ENCODE assay signal across 9 mouse cellular contexts in genomic region chr10:25359208-25359958, GRCm38 (mm10). TPM values are rescaled to one million over a fixed set of nuclear protein-coding genes. Genes with fewer than 3 reads are reported as not detected.
A peak's percentile ranks its signal among the peaks of the same experiment; 100 is the strongest.
DNase-seq lines count a peak whose midpoint lies in the region; ATAC-seq and TF ChIP-seq lines count a peak whose summit lies in the region.
"Had no signal": no experiment of that assay in that cellular context is flagged by ENCODE, and none has a peak within 500 bp of the region (broad histone marks: within the 10 kb centered on the region; RNA-seq: fewer than 3 reads in every experiment).

Gene Epb41l2, plus strand, starts transcription at chr10:25359798.

- no peaks in the 10 kb centered on the region for H3K27me3 ChIP-seq in embryonic facial prominence, embryonic 13.5 days
- H3K27me3 ChIP-seq in kidney, adult 2 months (replicated peaks; ENCODE audit: control insufficient read depth, insufficient read depth, low read length) = no peaks in the 10 kb centered on the region; the same call in 1 of the 2 replicates
- H3K27me3 ChIP-seq in limb, embryonic 11.5 days (ENCODE audit: control insufficient read depth, insufficient read depth, low read length) = no peaks in the 10 kb centered on the region
- H3K27me3 ChIP-seq in midbrain, embryonic 13.5 days = peaks cover 7% of the 10 kb centered on the region; the same call in 1 of the 2 replicates
- H3K27me3 ChIP-seq in small intestine, adult 2 months (ENCODE audit: control insufficient read depth, insufficient read depth, low read length) = no peaks in the 10 kb centered on the region

- no peak for TF ChIP-seq POLR2A in kidney, adult 2 months (IDR thresholded peaks at IDR 0.05; ENCODE audit: low read depth, low read length)
- peak; percentile 96 for TF ChIP-seq POLR2A in small intestine, adult 2 months (IDR thresholded peaks at IDR 0.05; ENCODE audit: low read depth, low read length)

- no peaks in the 10 kb centered on the region for H3K36me3 ChIP-seq in embryonic facial prominence, embryonic 13.5 days
- H3K36me3 ChIP-seq in kidney, adult 2 months (ENCODE audit: control insufficient read depth, insufficient read depth, low read length) = no peaks in the 10 kb centered on the region
- H3K36me3 ChIP-seq in limb, embryonic 11.5 days (ENCODE audit: control insufficient read depth, insufficient read depth, low read length) = no peaks in the 10 kb centered on the region
- H3K36me3 ChIP-seq in midbrain, embryonic 13.5 days = no peaks in the 10 kb centered on the region
- no peaks in the 10 kb centered on the region for H3K36me3 ChIP-seq in small intestine, adult 2 months (ENCODE audit: control insufficient read depth, insufficient read depth, low read length)
- H3K36me3 ChIP-seq: G1E had no signal

- ATAC-seq in embryonic facial prominence, embryonic 13.5 days (ENCODE audit: insufficient number of reproducible peaks, insufficient read depth, low FRiP score, low TSS enrichment, low read depth) = peak; percentile 87
- peak; percentile 91 for ATAC-seq in limb, embryonic 11.5 days (ENCODE audit: insufficient number of reproducible peaks, low FRiP score, low TSS enrichment, low read depth)
- peak; percentile 96 for ATAC-seq in midbrain, embryonic 13.5 days

- WGBS in embryonic facial prominence, embryonic 13.5 days = 2% methylated on average over 55 of the region's 55 CpGs
- 1% methylated on average over 55 of the region's 55 CpGs for WGBS in kidney, adult 2 months
- WGBS in limb, embryonic 11.5 days = under 1% methylated on average over 53 of the region's 55 CpGs
- under 1% methylated on average over 44 of the region's 55 CpGs for WGBS in midbrain, embryonic 13.5 days
- under 1% methylated on average over 53 of the region's 55 CpGs for WGBS in small intestine, adult 2 months

- H3K27ac ChIP-seq in embryonic facial prominence, embryonic 13.5 days = peak within 1 kb of the TSS; percentile 92
- peak within 1 kb of the TSS; percentile 62 for H3K27ac ChIP-seq in kidney, adult 2 months (ENCODE audit: insufficient read depth, low read depth, low read length)
- H3K27ac ChIP-seq in limb, embryonic 11.5 days (replicated peaks; ENCODE audit: low read depth, low read length) = peak within 1 kb of the TSS; percentile 89
- peak within 1 kb of the TSS; percentile 62 for H3K27ac ChIP-seq in midbrain, embryonic 13.5 days
- H3K27ac ChIP-seq in small intestine, adult 2 months (ENCODE audit: insufficient read depth, low read depth, low read length) = peak within 1 kb of the TSS; percentile 77

- H3K4me1 ChIP-seq in embryonic facial prominence, embryonic 13.5 days = peaks cover 43% of the 10 kb centered on the region
- H3K4me1 ChIP-seq in kidney, adult 2 months (ENCODE audit: control insufficient read depth, insufficient read depth, low read length) = peaks cover 2% of the 10 kb centered on the region; the same call in 1 of the 2 replicates
- peaks cover 16% of the 10 kb centered on the region for H3K4me1 ChIP-seq in limb, embryonic 11.5 days (ENCODE audit: control insufficient read depth, insufficient read depth, low read length)
- H3K4me1 ChIP-seq in midbrain, embryonic 13.5 days (replicated peaks) = peaks cover 13% of the 10 kb centered on the region
- no peaks in the 10 kb centered on the region for H3K4me1 ChIP-seq in small intestine, adult 2 months (ENCODE audit: control insufficient read depth, insufficient read depth, insufficient read length, low read length)

- no peaks in the 10 kb centered on the region for H3K9me3 ChIP-seq in embryonic facial prominence, embryonic 13.5 days
- H3K9me3 ChIP-seq in limb, embryonic 11.5 days (ENCODE audit: control insufficient read depth, low read length) = no peaks in the 10 kb centered on the region
- H3K9me3 ChIP-seq in midbrain, embryonic 13.5 days = no peaks in the 10 kb centered on the region

- peak within 1 kb of the TSS; percentile 92 for H3K9ac ChIP-seq in embryonic facial prominence, embryonic 13.5 days
- H3K9ac ChIP-seq in limb, embryonic 11.5 days (ENCODE audit: low read length) = peak within 1 kb of the TSS; percentile 92
- peak within 1 kb of the TSS; percentile 79 for H3K9ac ChIP-seq in midbrain, embryonic 13.5 days (replicated peaks)

- peak within 1 kb of the TSS; percentile 69 for H3K4me2 ChIP-seq in embryonic facial prominence, embryonic 13.5 days
- peak within 1 kb of the TSS; percentile 73 for H3K4me2 ChIP-seq in limb, embryonic 11.5 days (ENCODE audit: low read depth, severe bottlenecking)
- peak within 1 kb of the TSS; percentile 70 for H3K4me2 ChIP-seq in midbrain, embryonic 13.5 days (replicated peaks)

- DNase-seq in 3T3-L1 (ENCODE audit: low read depth, low spot score) = peak; percentile 75
- peak; percentile 90 to 98 for DNase-seq in adrenal gland, postnatal 4 days (ENCODE audit: low spot score in 2 of 2)
- peak; percentile 96 for DNase-seq in heart, adult 18-20 months
- peak; percentile 94 for DNase-seq in kidney, adult 2 months
- DNase-seq in limb, embryonic 11.5 days (ENCODE audit: low spot score) = peak; percentile 96

- peak within 1 kb of the TSS; percentile 67 for H3K4me3 ChIP-seq in embryonic facial prominence, embryonic 13.5 days
- H3K4me3 ChIP-seq in kidney, adult 2 months (ENCODE audit: insufficient read depth, low read depth, low read length) = peak within 1 kb of the TSS; percentile 91
- H3K4me3 ChIP-seq in limb, embryonic 11.5 days (ENCODE audit: low read depth, low read length) = peak within 1 kb of the TSS; percentile 86
- H3K4me3 ChIP-seq in midbrain, embryonic 13.5 days (replicated peaks) = peak within 1 kb of the TSS; percentile 76
- peak within 1 kb of the TSS; percentile 84 for H3K4me3 ChIP-seq in small intestine, adult 2 months (ENCODE audit: low read depth, low read length)

- TF ChIP-seq CTCF in kidney, adult 2 months (conservative IDR thresholded peaks at IDR 0.05; ENCODE audit: insufficient read depth, insufficient read length, low read depth, low read length) = no peak
- TF ChIP-seq CTCF in small intestine, adult 2 months (IDR thresholded peaks at IDR 0.05; ENCODE audit: extremely low read depth, insufficient read length, insufficient replicate concordance, low read depth, low read length) = no peak

RNA-seq across cellular contexts. Expression of gene Epb41l2, which starts in this region (rescaled TPM):
- 100 to 1,000 TPM in 1 of 2 experiments, 10 to 100 TPM in 1; 99.1 to 109 TPM for total RNA-seq in adrenal gland, postnatal 4 days (2021)
- polyA plus RNA-seq in embryonic facial prominence, embryonic 13.5 days (2015; fragmentation: Nextera tagmentation; extraction: Ambion mirVana) = 81.6 and 89.9 TPM in 2 replicates
- total RNA-seq in heart, adult 18-20 months (2021) = 10 to 100 TPM; 38.5 to 38.7 TPM
- 22.9 and 28.8 TPM in 2 replicates for polyA plus RNA-seq in kidney, adult 2 months (2012; rRNA removed)
- polyA plus RNA-seq in limb, embryonic 11.5 days (2014; fragmentation: Nextera tagmentation; extraction: Ambion mirVana) = 91.6 and 97.2 TPM in 2 replicates
- polyA plus RNA-seq in midbrain, embryonic 13.5 days (2015; fragmentation: Nextera tagmentation; extraction: Ambion mirVana) = 21.7 and 25.6 TPM in 2 replicates
- 8.0 and 18.2 TPM in 2 replicates for polyA plus RNA-seq in small intestine, adult 2 months (2012; rRNA removed)
- polyA plus RNA-seq: G1E had no signal

Comparison
In these comparisons a context has a peak if more than half of its experiments do, and no peak if none do; other contexts are left out.
1. Peak in every context shown above with its lines: DNase-seq, ATAC-seq, H3K4me3 ChIP-seq and H3K27ac ChIP-seq.